Mouse (Mus musculus) liver, embryonic 18 days (tissue): Measurements from ENCODE around the gene Nfil3. TPM values are rescaled to one million over a fixed set of nuclear protein-coding genes. Genes with fewer than 3 reads are reported as not detected.

Source experiments
- polyA plus RNA-seq: library from polyadenylated mRNA; depleted of rRNA; stranded (reverse); fragments of >200 nt; gene quantifications from 2 replicates; pipeline ENCODE4 v1.2.3, GENCODE M21; 2012; rRNA removed

Gene Nfil3
- 5.1 and 5.3 TPM in 2 replicates for polyA plus RNA-seq

DNA sequence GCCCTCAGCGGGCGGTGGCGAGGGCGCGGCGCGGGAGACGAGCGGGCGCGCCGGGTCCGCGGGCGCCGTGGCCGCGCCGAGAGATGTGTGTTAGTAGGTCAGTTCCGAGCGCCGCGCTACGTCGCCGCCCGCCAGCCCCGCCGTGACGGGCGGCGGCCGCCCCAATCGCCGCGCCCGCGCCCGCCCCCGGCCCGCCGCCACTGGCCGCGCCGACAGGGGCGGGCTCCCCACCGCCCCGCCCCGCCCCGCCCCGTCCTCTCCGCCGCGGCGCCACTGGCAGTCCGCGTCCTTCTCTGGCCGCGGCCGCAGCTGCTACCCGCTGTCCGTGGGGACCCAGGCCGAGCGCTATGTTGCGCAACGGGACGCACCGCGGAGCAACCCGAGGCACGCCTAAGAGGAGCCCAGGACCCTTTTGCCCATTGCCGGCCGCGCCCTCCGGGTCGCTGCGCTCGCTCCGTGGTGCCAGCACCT is at the start of gene Nfil3:
TSS of gene Nfil3 (minus strand) at position 123 of the 471 bp plus-strand sequence.

DNA sequence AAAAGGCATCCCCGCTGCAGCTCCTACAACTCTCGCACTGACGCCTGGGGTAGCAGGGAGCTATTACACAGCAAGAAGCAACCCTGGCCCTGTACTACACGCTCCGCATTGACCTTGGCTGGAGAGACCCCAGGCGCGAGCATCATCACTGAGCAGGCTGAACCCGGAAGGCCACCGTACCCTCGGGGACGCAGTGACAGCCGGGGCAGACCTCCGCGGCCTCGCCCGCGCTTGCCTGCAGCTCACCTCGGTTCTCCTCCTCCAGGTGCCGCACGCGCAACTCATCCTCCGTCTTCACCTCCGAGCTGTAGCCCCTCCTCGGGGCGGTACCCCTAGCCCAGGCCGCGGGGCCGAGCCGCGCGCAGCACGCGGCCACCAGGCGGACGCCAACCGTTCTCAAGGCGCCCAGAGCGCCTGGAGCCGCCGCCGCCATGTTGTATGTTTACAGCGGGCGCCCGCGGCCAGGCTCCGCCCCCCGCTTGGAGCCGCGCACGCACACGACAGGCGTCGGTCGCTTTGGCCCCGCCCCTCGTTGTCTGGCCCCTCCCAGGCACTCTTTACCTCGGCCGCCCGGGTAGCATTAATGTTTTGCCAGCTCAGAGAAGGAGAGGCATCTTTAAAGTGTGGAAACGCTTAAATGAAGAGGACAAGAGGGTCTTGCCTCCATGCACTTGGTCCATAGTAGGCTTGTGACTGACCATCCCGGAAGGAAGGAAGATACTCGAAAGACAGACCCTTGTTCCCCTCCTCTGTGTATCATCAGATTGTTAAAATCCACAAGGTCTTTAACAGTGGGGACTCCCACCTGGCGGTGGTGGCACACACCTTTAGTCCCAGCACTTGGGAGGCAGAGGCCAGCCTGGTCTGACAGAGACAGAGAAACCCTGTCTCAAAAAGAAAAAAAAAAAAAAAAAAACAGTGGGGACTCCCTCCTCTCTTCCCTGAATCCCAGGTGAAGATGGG is 51.4 kb downstream of the Nfil3 start, which contains the start of gene Auh:
TSS of gene Auh (minus strand) at position 473 of the 963 bp plus-strand sequence.

Other genes with a start within 250 kb of the Nfil3 start
- 19.2 and 25.2 TPM in 2 replicates for gene Auh, start 51.4 kb downstream of the Nfil3 start, polyA plus RNA-seq